Mouse (Mus musculus): Measurements from ENCODE around the gene Ghitm. TPM values are rescaled to one million over a fixed set of nuclear protein-coding genes. Genes with fewer than 3 reads are reported as not detected.
A peak's percentile ranks its signal among the peaks of the same experiment; 100 is the strongest.

Gene Ghitm
- total RNA-seq, 2 experiments from 2014 or later: 347 to 353 TPM

GRCm38 (mm10) chr14:37109975-37110374 is 25.1 kb downstream of the Ghitm start:
- intact Hi-C loops (cut with DNase I): no loop called here
- no peak for DNase-seq (ENCODE audit: low spot score in 2 of 2)

- intact Hi-C loops (cut with DNase I): no loop called here
- no peak for DNase-seq (ENCODE audit: low spot score in 2 of 2)
These were observed 25.6 kb downstream of the Ghitm start for GRCm38 (mm10) chr14:37109460-37109859.

- intact Hi-C loops (cut with DNase I): no loop called here
- peak; percentile 14 to 24 for DNase-seq (ENCODE audit: low spot score in 2 of 2)
These were observed 29.2 kb downstream of the Ghitm start for GRCm38 (mm10) chr14:37105846-37106245.

GRCm38 (mm10) chr14:37104747-37105146 is 30.3 kb downstream of the Ghitm start:
- intact Hi-C loops (cut with DNase I): no loop called here
- no peak for DNase-seq (ENCODE audit: low spot score in 2 of 2)

GRCm38 (mm10) chr14:37102484-37102883 is 32.6 kb downstream of the Ghitm start:
- DNase-seq (ENCODE audit: low spot score in 2 of 2): no peak
- intact Hi-C loops (cut with DNase I): no loop called here

GRCm38 (mm10) chr14:37101531-37101930 is 33.5 kb downstream of the Ghitm start:
- no peak for DNase-seq (ENCODE audit: low spot score in 2 of 2)
- intact Hi-C loops (cut with DNase I): no loop called here

- DNase-seq (ENCODE audit: low spot score in 2 of 2): peak in 1 of 2 experiments; percentile 16
- intact Hi-C loops (cut with DNase I): no loop called here
These were observed 37.0 kb downstream of the Ghitm start, which contains the start of gene Cdhr1 for GRCm38 (mm10) chr14:37097956-37098530. TSS of gene Cdhr1 (minus strand) at chr14:37098347.

- no peak for DNase-seq (ENCODE audit: low spot score in 2 of 2)
- intact Hi-C loops (cut with DNase I): no loop called here
These were observed 39.5 kb downstream of the Ghitm start for GRCm38 (mm10) chr14:37095556-37095955.

- intact Hi-C loops (cut with DNase I): no loop called here
- DNase-seq (ENCODE audit: low spot score in 2 of 2): no peak
These were observed 40.6 kb downstream of the Ghitm start for GRCm38 (mm10) chr14:37094436-37094835.

GRCm38 (mm10) chr14:37083755-37084154 is 51.3 kb downstream of the Ghitm start:
- DNase-seq (ENCODE audit: low spot score in 2 of 2): no peak
- intact Hi-C loops (cut with DNase I): no loop called here

- no peak for DNase-seq (ENCODE audit: low spot score in 2 of 2)
- intact Hi-C loops (cut with DNase I): no loop called here
These were observed 54.3 kb downstream of the Ghitm start for GRCm38 (mm10) chr14:37080724-37081123.

Other genes with a start within 250 kb of the Ghitm start
- 10 to 100 TPM; 83.4 to 91.2 TPM for gene Ccser2, start 166.5 kb downstream of the Ghitm start, total RNA-seq (2021)
- not detected for gene Rgr, start 86.3 kb downstream of the Ghitm start, total RNA-seq (2021)
- under 1 TPM in 1 of 2 experiments, not detected in 1; 0.06 TPM for gene Lrit1, start 80.4 kb downstream of the Ghitm start, total RNA-seq (2021)
- gene Lrit2, start 67.3 kb downstream of the Ghitm start, total RNA-seq (2021): not detected
- gene Cdhr1, start 36.9 kb downstream of the Ghitm start, total RNA-seq (2021): 10 to 100 TPM in 1 of 2 experiments, 1 to 10 TPM in 1; 10.0 to 12.5 TPM
- under 1 TPM; 0.68 to 0.90 TPM for gene 2610528A11Rik, start 21.2 kb downstream of the Ghitm start, total RNA-seq (2021)

All from left cerebral cortex, postnatal 14 days (tissue).